Mouse (Mus musculus) lung, postnatal 0 days (tissue): ENCODE data around the gene Gm37240. TPM values are rescaled to one million over a fixed set of nuclear protein-coding genes. Genes with fewer than 3 reads are reported as not detected.

Experiments
- ATAC-seq: fragments of 200-750 bp; cut with Nextera tagmentation; 2 replicates; pipeline ENCODE4 v1.8.0; 2017; ENCODE audit warnings: moderate library complexity
- DNase-seq: peaks from one replicate; pipeline ENCODE4 v3.0.0-alpha.2; 2016; ENCODE audit warnings: low spot score
- H3K27ac ChIP-seq: fragments of 300-500 bp; sonication (generic); 2 replicates; pipeline ENCODE4 v1.5.1; 2014; ENCODE audit warnings: antibody characterized with exemption, mild to moderate bottlenecking, low read length, mixed read lengths
- H3K27me3 ChIP-seq: fragments of 300-500 bp; sonication (generic); replicated peaks from 2 replicates; pipeline ENCODE4 v1.6.1; 2014; ENCODE audit warnings: low read length, mixed read lengths; ENCODE audit not compliant: insufficient read depth
- H3K36me3 ChIP-seq: fragments of 300-500 bp; sonication (generic); 2 replicates; pipeline ENCODE4 v1.6.1; 2014; ENCODE audit warnings: low read length, mixed read lengths; ENCODE audit not compliant: insufficient read depth
- H3K4me1 ChIP-seq: fragments of 300-500 bp; sonication (generic); 2 replicates; pipeline ENCODE4 v1.6.1; 2014; ENCODE audit warnings: antibody characterized with exemption, low read depth, low read length, mixed read lengths; ENCODE audit not compliant: insufficient read depth
- H3K4me2 ChIP-seq: fragments of 300-500 bp; sonication (generic); replicated peaks from 2 replicates; pipeline ENCODE4 v1.6.1; 2014; ENCODE audit warnings: low read depth, mild to moderate bottlenecking, low read length, moderate library complexity, mixed read lengths
- H3K4me3 ChIP-seq: fragments of 300-500 bp; sonication (generic); 2 replicates; pipeline ENCODE4 v1.5.1; 2014; ENCODE audit warnings: low read depth, low read length
- H3K9ac ChIP-seq: fragments of 300-500 bp; sonication (generic); replicated peaks from 2 replicates; pipeline ENCODE4 v1.6.1; 2014; ENCODE audit warnings: low read depth, mild to moderate bottlenecking
- H3K9me3 ChIP-seq: fragments of 300-500 bp; sonication (generic); 2 replicates; pipeline ENCODE4 v1.6.1; 2016; ENCODE audit warnings: low read length, mixed read lengths
- CTCF ChIP-seq: IDR thresholded peaks from 2 replicates; pipeline ENCODE4 v1.5.1; 2016; ENCODE audit warnings: antibody characterized with exemption, mild to moderate bottlenecking
- EP300 ChIP-seq: IDR thresholded peaks from 2 replicates; pipeline ENCODE4 v1.6.1; 2016; ENCODE audit warnings: antibody characterized with exemption, mild to moderate bottlenecking, control low read depth
- WGBS: fragments of 180-500 bp; shearing (Covaris S2); extraction: QIAGEN DNeasy Blood & Tissue Kit; methylation state at CpG from one replicate; pipeline ENCODE4 v1.1.7; 2014; 5-methylcytosine and 5-hydroxymethylcytosine counted together
- polyA plus RNA-seq: library from polyadenylated mRNA; unstranded; fragments of >200 nt; fragmentation: Nextera tagmentation; extraction: Ambion mirVana; gene quantifications from 2 replicates; pipeline ENCODE4 v1.2.1, GENCODE M21; 2015

Gene Gm37240
- polyA plus RNA-seq, 1 experiment from 2014 or later: 8.9 TPM

DNA sequence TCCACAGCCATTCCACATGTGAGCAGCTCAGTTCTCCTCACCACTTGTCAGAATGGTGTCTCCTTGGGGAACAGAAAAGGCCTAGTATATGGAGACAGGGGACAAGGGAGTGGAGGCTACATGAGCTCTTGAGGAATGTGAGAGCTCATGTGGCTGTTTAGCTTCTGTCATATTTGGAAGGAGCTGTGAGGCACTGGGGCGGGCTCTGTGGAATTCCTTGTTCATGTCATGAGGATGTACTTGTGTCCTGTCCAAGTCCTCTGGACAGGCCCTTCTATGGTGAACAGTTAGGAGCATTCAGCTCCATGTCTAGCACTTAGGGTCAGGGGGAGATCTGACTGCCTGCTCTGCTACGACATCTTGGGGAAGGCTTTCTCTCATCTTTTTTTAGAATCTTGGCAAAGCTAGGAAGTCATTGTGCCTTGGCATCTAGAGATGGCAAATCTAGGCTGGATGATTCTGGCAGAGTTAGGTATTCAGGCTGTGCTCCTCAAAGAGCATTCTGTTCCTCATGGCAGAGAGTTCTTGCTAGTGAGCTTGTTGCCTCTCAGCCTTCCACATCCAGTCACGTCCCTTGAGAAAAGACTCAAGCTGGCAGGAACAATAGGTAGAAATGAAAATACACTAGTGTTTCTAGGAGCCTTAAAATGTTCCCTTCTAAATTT is 297.1 kb downstream of the Gm37240 start:
- no peaks in the 10 kb centered on the region for H3K27me3 ChIP-seq
- no peaks in the 10 kb centered on the region for H3K9me3 ChIP-seq
- no peak for DNase-seq
- 67% methylated on average over 3 of the region's 3 CpGs for WGBS
- no peak for TF ChIP-seq EP300
- no peak for TF ChIP-seq CTCF
- no peaks in the 10 kb centered on the region for H3K4me1 ChIP-seq
- no peaks in the 10 kb centered on the region for H3K36me3 ChIP-seq
- ATAC-seq: 0 out of 2 replicates have a peak, but pooled peaks have one; percentile 6
- no peak overlapping the region for H3K27ac ChIP-seq
- H3K4me2 ChIP-seq: no peak overlapping the region
- H3K4me3 ChIP-seq: no peak overlapping the region
- no peak overlapping the region for H3K9ac ChIP-seq

DNA sequence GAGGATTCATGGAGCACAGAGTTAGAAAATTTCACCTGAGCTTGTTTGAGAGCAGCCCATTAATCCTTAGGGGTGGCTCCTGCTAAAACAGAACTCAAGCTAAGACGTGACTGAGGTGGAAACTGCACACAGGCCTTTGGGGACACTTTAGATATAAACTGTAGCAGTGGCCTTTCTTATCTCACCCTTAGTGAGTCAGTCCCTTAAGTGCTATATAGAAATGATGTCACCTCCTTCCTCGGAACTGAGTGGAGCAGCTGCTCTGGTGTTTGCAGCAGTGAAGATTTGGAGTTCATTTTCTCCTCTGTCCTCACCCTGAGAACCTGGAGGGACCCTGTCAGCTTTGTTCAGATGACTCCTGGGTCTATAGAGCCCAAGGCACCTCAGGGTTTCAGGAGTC is 298.6 kb downstream of the Gm37240 start:
- Histone ChIP-seq H3K27ac (peak overlapping the region; percentile 79), H3K4me3 (no peak overlapping the region), H3K4me1 (no peaks in the 10 kb centered on the region), H3K9me3 (no peaks in the 10 kb centered on the region), H3K36me3 (no peaks in the 10 kb centered on the region), H3K9ac (no peak overlapping the region), H3K27me3 (no peaks in the 10 kb centered on the region), H3K4me2 (no peak overlapping the region)
- WGBS: 8% methylated on average over 2 of the region's 2 CpGs
- DNase-seq (peak; percentile 82), ATAC-seq (peak; percentile 97)
- TF ChIP-seq CTCF (no peak), EP300 (0 out of 2 replicates have a peak, but pooled peaks have one; percentile 9)

DNA sequence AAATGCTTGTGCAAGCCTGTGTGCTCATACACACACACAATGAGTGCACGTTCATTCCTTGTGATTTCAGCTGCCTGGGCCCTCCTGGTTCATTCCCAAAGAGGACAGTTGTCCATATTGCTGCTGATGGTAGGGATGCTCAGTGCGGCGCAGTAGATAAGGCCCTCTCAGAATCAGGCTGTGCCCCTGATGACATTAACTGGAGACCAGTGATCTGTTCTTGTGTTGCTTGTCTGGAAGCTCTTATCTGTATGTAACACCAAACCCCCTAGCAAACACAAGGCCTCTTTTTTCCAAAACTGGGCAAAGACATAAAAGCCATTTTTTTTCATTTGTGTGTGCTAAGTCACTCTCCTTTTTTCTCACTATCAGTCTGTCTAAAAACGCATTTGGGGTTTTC is 302.4 kb downstream of the Gm37240 start:
- Histone ChIP-seq H3K27ac (no peak overlapping the region), H3K36me3 (no peaks in the 10 kb centered on the region), H3K9ac (no peak overlapping the region), H3K4me3 (no peak overlapping the region), H3K27me3 (no peaks in the 10 kb centered on the region), H3K4me1 (no peaks in the 10 kb centered on the region), H3K9me3 (no peaks in the 10 kb centered on the region), H3K4me2 (no peak overlapping the region)
- DNase-seq (no peak), ATAC-seq (no peak)
- WGBS: 85% methylated on average over 4 of the region's 4 CpGs
- TF ChIP-seq EP300 (no peak), CTCF (no peak)

DNA sequence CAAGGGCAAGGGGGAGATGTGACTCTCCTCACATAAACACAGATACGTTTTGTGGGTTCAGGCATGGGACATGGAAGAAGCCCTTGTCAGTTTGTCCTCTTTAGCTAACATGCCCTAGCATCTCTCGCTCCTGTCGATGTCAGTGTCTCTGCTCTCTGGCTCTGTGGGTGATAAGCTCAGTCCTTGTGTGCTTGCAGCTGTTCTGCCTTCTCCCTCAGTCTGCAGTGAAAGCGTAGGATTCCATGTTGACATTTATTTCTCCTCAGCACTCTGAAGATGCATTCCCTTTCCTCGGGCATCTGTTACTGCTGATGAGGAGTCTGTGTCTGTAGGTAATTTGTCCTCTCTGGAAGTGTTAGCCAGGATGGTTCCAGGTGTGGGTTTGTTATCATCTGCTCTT is 304.1 kb downstream of the Gm37240 start:
- Histone ChIP-seq H3K9me3 (no peaks in the 10 kb centered on the region), H3K27ac (no peak overlapping the region), H3K27me3 (no peaks in the 10 kb centered on the region), H3K9ac (no peak overlapping the region), H3K4me2 (no peak overlapping the region), H3K4me1 (no peaks in the 10 kb centered on the region), H3K36me3 (no peaks in the 10 kb centered on the region), H3K4me3 (no peak overlapping the region)
- TF ChIP-seq EP300: no peak
- no peak for TF ChIP-seq CTCF
- 92% methylated on average over 5 of the region's 5 CpGs for WGBS
- DNase-seq (no peak), ATAC-seq (no peak)

DNA sequence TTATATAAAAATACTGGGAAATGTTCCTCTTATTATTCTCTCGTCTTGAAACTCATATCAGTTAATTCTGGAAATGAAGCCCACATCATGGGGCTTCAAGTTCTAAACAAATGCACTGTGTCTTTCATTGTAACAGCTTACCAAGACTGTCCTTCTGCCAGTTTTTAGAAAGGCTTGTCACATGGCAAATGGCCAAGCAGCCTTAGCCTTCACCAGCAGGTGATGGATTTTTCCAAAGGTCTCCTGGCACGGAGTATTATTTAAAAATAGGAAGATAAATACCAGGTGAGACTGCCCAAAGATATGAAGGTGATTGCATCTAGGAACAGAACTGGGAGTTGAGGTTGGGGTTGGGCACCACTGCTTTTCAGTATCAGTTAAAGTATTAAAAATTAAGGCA is 304.6 kb downstream of the Gm37240 start:
- Histone ChIP-seq H3K9ac (no peak overlapping the region), H3K9me3 (no peaks in the 10 kb centered on the region), H3K36me3 (no peaks in the 10 kb centered on the region), H3K4me2 (no peak overlapping the region), H3K27me3 (no peaks in the 10 kb centered on the region), H3K4me1 (no peaks in the 10 kb centered on the region), H3K4me3 (no peak overlapping the region), H3K27ac (no peak overlapping the region)
- TF ChIP-seq CTCF (no peak), EP300 (no peak)
- no peak for ATAC-seq
- DNase-seq: no peak
- 64% methylated on average over 2 of the region's 2 CpGs for WGBS

DNA sequence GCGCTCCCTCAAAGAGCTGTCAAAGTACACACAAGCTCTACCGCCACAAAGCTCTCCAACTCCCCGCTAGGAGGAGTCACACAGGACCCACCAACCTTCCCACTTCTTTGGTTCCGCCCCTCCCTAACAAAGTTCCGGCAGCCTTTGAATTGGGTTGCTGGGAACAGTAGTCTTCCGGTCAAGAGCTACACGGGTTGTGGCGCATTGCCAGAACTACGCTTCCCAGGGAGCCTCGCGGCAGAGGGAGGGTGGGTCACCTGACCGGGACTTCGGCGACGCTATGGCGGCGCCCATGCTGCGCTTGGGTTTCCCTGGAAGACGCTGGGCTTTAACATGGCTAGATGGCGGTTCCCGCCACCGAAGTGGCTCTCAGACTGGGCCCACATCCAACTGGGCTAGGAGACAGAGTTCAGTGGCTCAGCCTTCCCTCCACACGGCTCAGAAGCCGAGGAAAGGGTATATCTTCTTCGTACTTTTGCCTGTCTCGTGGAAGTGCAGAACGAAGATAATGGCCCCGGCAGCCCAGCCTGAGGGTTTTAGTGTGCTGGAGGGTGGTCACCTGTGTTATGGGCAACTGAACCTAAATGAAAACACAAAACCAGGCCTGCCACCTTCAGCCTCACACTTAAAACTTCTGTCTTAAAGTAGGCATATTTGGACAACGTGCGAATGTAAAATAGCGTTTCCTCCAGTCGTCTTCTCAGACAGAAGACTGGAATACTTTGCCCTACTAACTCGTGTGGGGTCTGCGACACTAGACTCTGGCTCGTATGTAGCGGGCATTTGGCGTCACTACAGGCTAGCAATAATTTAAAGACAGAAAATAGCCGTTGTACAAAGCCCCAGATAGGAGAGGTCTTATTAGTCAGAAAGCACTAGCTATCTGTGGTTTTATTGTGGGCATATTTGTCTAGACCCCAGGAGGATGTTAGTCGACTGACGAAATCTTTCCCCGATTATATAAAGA is 313.2 kb downstream of the Gm37240 start, which contains the start of gene Gatb:
Gatb (plus strand) TSS at position 256 of the 967 bp plus-strand sequence.
- Histone ChIP-seq H3K27me3 (no peaks in the 10 kb centered on the region), H3K27ac (peak within 1 kb of the TSS; percentile 77), H3K4me3 (peak within 1 kb of the TSS; percentile 71), H3K9ac (peak within 1 kb of the TSS; percentile 80), H3K9me3 (no peaks in the 10 kb centered on the region), H3K36me3 (no peaks in the 10 kb centered on the region), H3K4me1 (0 out of 2 replicates have a peak, but pooled peaks cover 2% of the 10 kb centered on the region), H3K4me2 (peak within 1 kb of the TSS; percentile 84)
- DNase-seq (peak; percentile 100), ATAC-seq (peak; percentile 100)
- WGBS: 3% methylated on average over 41 of the region's 41 CpGs
- TF ChIP-seq CTCF (peak; percentile 84), EP300 (0 out of 2 replicates have a peak, but pooled peaks have one; percentile 35)
